Mouse (Mus musculus) duodenum, adult 2 months (tissue): ENCODE data around the gene March11. TPM values are rescaled to one million over a fixed set of nuclear protein-coding genes. Genes with fewer than 3 reads are reported as not detected.

Experiments
- polyA plus RNA-seq: library from polyadenylated mRNA; depleted of rRNA; stranded (reverse); fragments of >200 nt; gene quantifications from 2 replicates; pipeline ENCODE4 v1.2.3, GENCODE M21; 2012; ENCODE audit warnings: low replicate concordance; rRNA removed

The March11 gene
- 0.07 TPM in 1 of 2 replicates, not detected in the other for polyA plus RNA-seq

DNA sequence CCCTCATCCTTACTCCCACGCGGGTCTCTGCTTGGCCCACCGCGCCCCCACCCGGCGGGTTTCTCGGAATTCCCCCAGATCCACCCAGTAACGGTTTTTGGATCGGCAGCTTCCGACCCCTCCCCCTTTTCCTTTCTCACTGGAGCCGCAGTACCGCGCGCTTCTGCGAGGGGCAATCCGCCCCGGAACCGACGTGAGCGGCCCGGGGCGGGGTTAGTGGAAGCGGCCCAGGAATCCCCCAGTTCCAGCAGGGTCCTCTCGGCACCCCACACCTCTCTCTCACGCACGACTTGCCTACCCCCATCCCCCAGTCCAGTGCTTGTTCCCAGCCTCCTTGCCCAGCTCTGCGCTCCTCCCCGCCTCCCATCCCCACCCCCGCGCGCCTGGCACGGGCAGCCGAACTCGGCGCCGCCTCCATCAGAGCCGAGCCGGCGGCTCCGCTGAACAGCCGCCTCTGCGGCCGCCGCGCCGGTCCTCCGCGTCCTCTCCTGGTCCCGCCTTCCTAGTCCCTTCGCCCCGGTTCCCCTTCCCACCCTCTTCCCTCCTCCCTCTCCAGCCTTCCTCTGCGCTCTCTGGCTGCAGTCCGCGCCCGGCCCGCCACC is at the start of gene March11:
Gene March11, plus strand, starts transcription at position 420 of the 602 bp plus-strand sequence.

